ENCODE assay signal across 8 mouse cellular contexts in the genomic region with DNA sequence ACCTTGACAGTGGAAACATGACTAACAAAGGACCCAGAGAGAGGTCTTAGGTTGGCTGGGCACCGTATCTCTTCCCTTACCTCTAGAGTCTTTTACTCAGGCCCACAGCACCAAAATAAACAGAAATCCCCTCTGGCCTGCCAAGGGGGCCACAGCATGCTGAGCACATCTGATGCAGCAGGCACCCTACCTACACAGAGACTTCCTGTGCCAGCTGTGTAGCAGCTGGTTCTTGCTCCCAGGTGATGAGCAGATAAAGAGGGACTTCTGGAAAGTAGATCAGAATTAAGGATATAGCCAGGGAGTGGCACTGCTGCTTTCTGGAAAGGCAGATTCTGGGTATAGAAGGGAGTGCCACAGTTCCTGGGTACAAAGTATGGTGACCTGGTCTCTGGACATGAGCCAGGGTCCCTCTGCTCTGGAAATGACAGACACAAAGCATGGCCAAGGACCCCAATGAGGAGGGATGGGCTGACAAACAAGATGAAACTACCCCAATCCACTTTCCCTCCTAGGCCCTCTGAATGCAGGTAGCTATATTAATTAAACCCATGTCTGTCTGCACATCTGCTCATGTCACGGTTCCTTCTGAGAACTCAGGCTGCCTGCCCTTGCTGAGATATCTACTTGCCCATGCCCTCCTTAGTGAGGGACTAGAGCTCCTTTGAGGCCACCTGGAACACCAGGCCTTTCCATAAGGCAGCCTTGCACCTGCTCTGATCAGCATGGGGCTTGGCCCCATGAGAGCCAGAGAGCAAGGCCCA.
DNase-seq lines count a peak whose midpoint lies in the region; ATAC-seq and TF ChIP-seq lines count a peak whose summit lies in the region.

No protein-coding gene starts in this region.

- no peak overlapping the region for H3K4me2 ChIP-seq in hindbrain, embryonic 13.5 days

- WGBS in kidney, adult 2 months, result 62% methylated on average over 2 of the region's 2 CpGs
- 74% methylated on average over 2 of the region's 2 CpGs for WGBS in hindbrain, embryonic 13.5 days

- TF ChIP-seq POLR2A in kidney, adult 2 months (IDR thresholded peaks at IDR 0.05; ENCODE audit: low read depth, low read length), result no peak

- H3K9me3 ChIP-seq in hindbrain, embryonic 13.5 days, result no peaks in the 10 kb centered on the region

- H3K9ac ChIP-seq in hindbrain, embryonic 13.5 days, result no peak overlapping the region

- ATAC-seq in hindbrain, embryonic 13.5 days (ENCODE audit: low FRiP score), result no peak
- ATAC-seq in megakaryocyte-erythroid progenitor cell, adult 5-6 weeks (replicated peaks; ENCODE audit: low FRiP score, low TSS enrichment, poor library complexity, severe bottlenecking), result peak; percentile 68

- H3K4me1 ChIP-seq in kidney, adult 2 months (ENCODE audit: control insufficient read depth, insufficient read depth, low read length), result peaks cover 36% of the 10 kb centered on the region
- peaks cover 47% of the 10 kb centered on the region for H3K4me1 ChIP-seq in brown adipose tissue, adult 24 weeks (ENCODE audit: control insufficient read depth, insufficient read depth, insufficient read length, low read length)
- peaks cover 29% of the 10 kb centered on the region for H3K4me1 ChIP-seq in hindbrain, embryonic 13.5 days (replicated peaks)

- no peak overlapping the region for H3K4me3 ChIP-seq in kidney, adult 2 months (ENCODE audit: insufficient read depth, low read depth, low read length)
- no peak overlapping the region for H3K4me3 ChIP-seq in brown adipose tissue, adult 24 weeks (ENCODE audit: insufficient read depth, low read depth, low read length)
- H3K4me3 ChIP-seq in hindbrain, embryonic 13.5 days, result no peak overlapping the region

- DNase-seq in kidney, adult 2 months, result no peak
- no peak for DNase-seq in kidney, adult 11 months
- DNase-seq in layer of hippocampus, postnatal 14 days (ENCODE audit: low spot score in 2 of 2), result no peak
- DNase-seq in lung, postnatal 4 days, result no peak
- no peak for DNase-seq in adrenal gland, postnatal 4 days (ENCODE audit: low spot score in 2 of 2)

- no peak for TF ChIP-seq CTCF in kidney, adult 2 months (conservative IDR thresholded peaks at IDR 0.05; ENCODE audit: insufficient read depth, insufficient read length, low read depth, low read length)

- H3K36me3 ChIP-seq in kidney, adult 2 months (ENCODE audit: control insufficient read depth, insufficient read depth, low read length), result no peaks in the 10 kb centered on the region
- H3K36me3 ChIP-seq in hindbrain, embryonic 13.5 days, result peaks cover 3% of the 10 kb centered on the region; the same call in 1 of the 2 replicates

- H3K27me3 ChIP-seq in kidney, adult 2 months (replicated peaks; ENCODE audit: control insufficient read depth, insufficient read depth, low read length), result no peaks in the 10 kb centered on the region
- H3K27me3 ChIP-seq in hindbrain, embryonic 13.5 days, result no peaks in the 10 kb centered on the region

- peak overlapping the region; percentile 77 for H3K27ac ChIP-seq in kidney, adult 2 months (ENCODE audit: insufficient read depth, low read depth, low read length)
- peak overlapping the region; percentile 53 for H3K27ac ChIP-seq in brown adipose tissue, adult 24 weeks (replicated peaks; ENCODE audit: low read depth, low read length)
- H3K27ac ChIP-seq in hindbrain, embryonic 13.5 days, result peak overlapping the region; percentile 50; the same call in 1 of the 2 replicates
